Mouse (Mus musculus) limb, embryonic 15.5 days (tissue): Measurements from ENCODE around the gene Crocc. TPM values are rescaled to one million over a fixed set of nuclear protein-coding genes. Genes with fewer than 3 reads are reported as not detected.

Experiments used
- ATAC-seq: fragments of 200-750 bp; cut with Nextera tagmentation; 2 replicates; pipeline ENCODE4 v1.8.0; 2017; ENCODE audit warnings: low read depth, moderate TSS enrichment; ENCODE audit not compliant: insufficient number of reproducible peaks, low FRiP score, low TSS enrichment
- H3K27ac ChIP-seq: fragments of 300-500 bp; sonication (generic); 2 replicates; pipeline ENCODE4 v1.5.1; 2015; ENCODE audit warnings: moderate library complexity, mild to moderate bottlenecking, inconsistent platforms
- H3K27me3 ChIP-seq: fragments of 300-500 bp; sonication (generic); 2 replicates; pipeline ENCODE4 v1.6.1; 2015; ENCODE audit warnings: inconsistent platforms
- H3K36me3 ChIP-seq: fragments of 300-500 bp; sonication (generic); 2 replicates; pipeline ENCODE4 v1.6.1; 2015; ENCODE audit warnings: inconsistent platforms
- H3K4me1 ChIP-seq: fragments of 300-500 bp; sonication (generic); 2 replicates; pipeline ENCODE4 v1.6.1; 2015; ENCODE audit warnings: inconsistent platforms
- H3K4me2 ChIP-seq: fragments of 300-500 bp; sonication (generic); 2 replicates; pipeline ENCODE4 v1.6.1; 2015; ENCODE audit warnings: mild to moderate bottlenecking, inconsistent platforms
- H3K4me3 ChIP-seq: fragments of 300-500 bp; sonication (generic); 2 replicates; pipeline ENCODE4 v1.5.1; 2015; ENCODE audit warnings: mild to moderate bottlenecking, inconsistent platforms
- H3K9ac ChIP-seq: fragments of 300-500 bp; sonication (generic); 2 replicates; pipeline ENCODE4 v1.6.1; 2015; ENCODE audit warnings: inconsistent platforms
- H3K9me3 ChIP-seq: fragments of 300-500 bp; sonication (generic); 2 replicates; pipeline ENCODE4 v1.6.1; 2016; ENCODE audit warnings: inconsistent platforms
- WGBS: fragments of 180-500 bp; shearing (Covaris S2); methylation state at CpG from one replicate; pipeline ENCODE4 v1.1.7; 2015; 5-methylcytosine and 5-hydroxymethylcytosine counted together
- polyA plus RNA-seq: library from polyadenylated mRNA; unstranded; fragments of >200 nt; fragmentation: Nextera tagmentation; extraction: Ambion mirVana; gene quantifications from 2 replicates; pipeline ENCODE4 v1.2.1, GENCODE M21; 2015

The Crocc gene
- polyA plus RNA-seq, 1 experiment from 2014 or later = 5.8 TPM

DNA sequence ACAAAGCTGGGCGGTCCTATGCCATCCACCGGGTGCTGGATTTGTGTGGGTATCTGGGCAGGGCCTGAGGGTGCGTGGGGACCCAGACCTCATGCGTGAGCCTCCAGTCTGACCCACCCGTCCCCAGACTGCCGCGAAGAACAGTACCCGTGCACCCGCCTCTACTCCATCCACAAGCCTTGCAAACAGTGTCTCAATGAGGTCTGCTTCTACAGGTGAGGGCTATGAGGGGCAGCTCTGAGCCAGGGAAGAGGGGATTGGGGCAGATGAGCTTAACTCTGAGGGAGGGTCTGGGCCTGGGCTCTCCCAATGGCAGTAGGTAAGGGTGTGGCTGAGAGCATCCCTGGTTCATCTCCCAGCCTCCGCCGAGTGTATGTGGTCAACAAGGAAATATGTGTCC is 45.5 kb downstream of the Crocc start:
- no peak overlapping the region for H3K4me2 ChIP-seq
- peaks cover 86% of the 10 kb centered on the region for H3K4me1 ChIP-seq
- H3K9ac ChIP-seq = no peak overlapping the region
- no peaks in the 10 kb centered on the region for H3K9me3 ChIP-seq
- no peak for ATAC-seq
- WGBS = 85% methylated on average over 11 of the region's 11 CpGs
- no peaks in the 10 kb centered on the region for H3K27me3 ChIP-seq
- peaks cover 54% of the 10 kb centered on the region for H3K36me3 ChIP-seq
- H3K4me3 ChIP-seq = no peak overlapping the region
- H3K27ac ChIP-seq = 0 out of 2 replicates have a peak overlapping the region, but pooled peaks have one; percentile 65

- H3K4me2 ChIP-seq = no peak overlapping the region
- no peaks in the 10 kb centered on the region for H3K9me3 ChIP-seq
- H3K9ac ChIP-seq = no peak overlapping the region
- WGBS = 66% methylated on average over 8 of the region's 8 CpGs
- H3K4me3 ChIP-seq = no peak overlapping the region
- H3K27ac ChIP-seq = peak overlapping the region; percentile 52
- H3K36me3 ChIP-seq = peaks cover 51% of the 10 kb centered on the region
- H3K4me1 ChIP-seq = peaks cover 83% of the 10 kb centered on the region
- H3K27me3 ChIP-seq = no peaks in the 10 kb centered on the region
- no peak for ATAC-seq
Measured at GRCm38 (mm10) chr4:141014114-141014513, 46.2 kb downstream of the Crocc start.

GRCm38 (mm10) chr4:141012558-141012957 is 47.8 kb downstream of the Crocc start:
- peak overlapping the region; percentile 60 for H3K4me2 ChIP-seq
- peaks cover 51% of the 10 kb centered on the region for H3K36me3 ChIP-seq
- no peak for ATAC-seq
- H3K4me3 ChIP-seq = peak overlapping the region; percentile 71
- no peaks in the 10 kb centered on the region for H3K9me3 ChIP-seq
- H3K27ac ChIP-seq = peak overlapping the region; percentile 91
- 59% methylated on average over 10 of the region's 10 CpGs for WGBS
- H3K4me1 ChIP-seq = peaks cover 70% of the 10 kb centered on the region
- H3K27me3 ChIP-seq = no peaks in the 10 kb centered on the region
- H3K9ac ChIP-seq = no peak overlapping the region

DNA sequence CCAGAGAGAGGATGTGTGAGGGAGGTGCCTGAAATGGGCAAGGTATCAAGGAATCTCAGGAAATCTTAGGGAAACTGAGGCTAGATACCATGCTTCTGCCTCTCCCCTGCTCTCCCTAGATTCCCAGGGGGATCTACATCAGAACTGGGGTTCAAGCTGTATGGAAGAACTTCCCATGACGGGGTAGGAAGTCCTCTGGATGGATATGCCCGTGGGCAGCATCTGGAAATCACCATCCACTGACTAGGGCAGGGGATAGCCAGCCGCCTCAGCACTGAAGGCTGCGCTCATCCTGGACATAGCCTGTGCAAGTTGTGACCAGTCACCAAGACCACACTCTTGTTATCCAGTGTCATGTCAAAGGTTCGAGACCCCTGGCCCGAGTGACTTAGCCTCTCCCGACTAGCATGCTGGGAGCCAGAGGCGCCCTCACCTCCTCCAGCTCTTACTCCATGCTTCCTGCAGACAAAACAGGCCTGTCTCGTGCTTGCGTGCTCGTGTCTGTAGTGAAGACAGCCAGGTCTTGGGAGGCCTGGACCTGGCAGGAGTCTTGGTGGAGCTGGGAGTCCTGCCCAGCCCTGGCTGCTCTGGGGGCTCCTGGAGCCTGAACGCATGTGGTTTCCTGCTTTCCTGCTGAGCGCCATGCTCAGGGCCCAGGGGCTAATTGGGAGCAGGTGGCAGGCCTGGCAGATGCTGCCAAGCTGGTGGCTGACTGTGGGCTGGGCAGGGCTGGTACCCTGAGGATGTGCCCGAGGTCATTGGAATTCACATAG is 48.6 kb downstream of the Crocc start:
- Histone ChIP-seq H3K27me3 (no peaks in the 10 kb centered on the region), H3K4me1 (peaks cover 62% of the 10 kb centered on the region), H3K4me3 (peak overlapping the region; percentile 71), H3K36me3 (peaks cover 52% of the 10 kb centered on the region), H3K27ac (peak overlapping the region; percentile 91), H3K4me2 (peak overlapping the region; percentile 60), H3K9me3 (no peaks in the 10 kb centered on the region), H3K9ac (peak overlapping the region; percentile 84)
- ATAC-seq = peak; percentile 56
- WGBS = 18% methylated on average over 14 of the region's 14 CpGs

DNA sequence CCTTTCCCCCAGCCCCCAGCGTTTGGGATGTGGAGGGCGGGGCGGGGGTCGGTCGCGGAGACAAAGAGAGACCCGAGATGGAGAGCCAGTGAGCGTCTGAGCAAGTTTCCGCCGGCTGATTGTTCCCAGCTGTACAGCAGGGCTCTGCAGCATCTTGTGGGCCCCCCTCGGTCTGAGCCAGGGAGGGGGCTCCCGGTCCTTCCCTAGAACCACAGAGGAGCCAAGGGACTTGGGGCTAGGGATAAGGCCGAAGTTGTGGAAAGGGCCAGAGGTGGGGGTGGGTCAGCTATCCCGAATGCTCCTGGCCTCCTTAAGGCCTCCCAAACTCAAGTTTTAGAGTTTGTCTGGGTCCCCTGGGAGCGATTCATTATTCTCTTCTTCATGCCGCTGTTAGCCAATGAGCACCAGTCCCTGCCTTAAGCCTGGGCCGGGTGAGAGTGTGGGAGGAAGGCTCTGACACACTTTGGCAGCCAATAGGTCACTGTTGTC is 49.4 kb downstream of the Crocc start:
- ATAC-seq = no peak
- peak overlapping the region; percentile 60 for H3K4me2 ChIP-seq
- H3K4me1 ChIP-seq = peaks cover 55% of the 10 kb centered on the region
- H3K4me3 ChIP-seq = peak overlapping the region; percentile 71
- H3K9me3 ChIP-seq = no peaks in the 10 kb centered on the region
- WGBS = under 1% methylated on average over 17 of the region's 17 CpGs
- peak overlapping the region; percentile 84 for H3K9ac ChIP-seq
- peak overlapping the region; percentile 91 for H3K27ac ChIP-seq
- H3K27me3 ChIP-seq = no peaks in the 10 kb centered on the region
- peaks cover 52% of the 10 kb centered on the region for H3K36me3 ChIP-seq

GRCm38 (mm10) chr4:141010526-141010925 is 49.8 kb downstream of the Crocc start:
- peak; percentile 80 for ATAC-seq
- WGBS = under 1% methylated on average over 26 of the region's 26 CpGs
- H3K4me3 ChIP-seq = peak overlapping the region; percentile 71

DNA sequence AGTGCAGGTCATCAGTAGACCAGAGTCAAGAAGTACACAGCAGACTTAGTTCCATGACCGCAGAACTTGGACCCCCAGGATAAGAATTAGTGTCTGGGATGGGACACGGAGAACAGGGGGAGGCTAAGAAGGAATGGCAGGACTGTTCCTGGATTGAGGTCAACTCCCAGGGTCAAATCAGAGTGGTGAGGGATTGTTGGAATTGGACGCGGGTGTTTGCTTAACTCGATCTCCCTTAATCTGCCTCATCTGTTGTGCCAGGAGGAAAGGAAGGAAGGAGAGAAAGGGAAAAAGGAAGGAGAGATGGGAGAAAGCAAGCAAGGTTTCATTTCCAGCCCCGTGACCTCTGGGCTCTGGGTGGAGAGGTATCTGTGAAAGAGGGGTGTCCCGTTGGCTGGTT is 50.2 kb downstream of the Crocc start, which contains the start of gene Mfap2:
Mfap2 (plus strand) TSS at position 301 of the 400 bp plus-strand sequence.
- H3K36me3 ChIP-seq = peaks cover 52% of the 10 kb centered on the region
- H3K9me3 ChIP-seq = no peaks in the 10 kb centered on the region
- H3K4me2 ChIP-seq = peak within 1 kb of the TSS; percentile 60
- peak within 1 kb of the TSS; percentile 91 for H3K27ac ChIP-seq
- 14% methylated on average over 7 of the region's 7 CpGs for WGBS
- peak within 1 kb of the TSS; percentile 71 for H3K4me3 ChIP-seq
- peak within 1 kb of the TSS; percentile 84 for H3K9ac ChIP-seq
- H3K27me3 ChIP-seq = no peaks in the 10 kb centered on the region
- peaks cover 48% of the 10 kb centered on the region for H3K4me1 ChIP-seq
- no peak for ATAC-seq

More at GRCm38 (mm10) chr4:141010526-141010925, 49.8 kb downstream of the Crocc start:
- H3K9ac ChIP-seq = peak overlapping the region; percentile 84
- H3K4me2 ChIP-seq = peak overlapping the region; percentile 60
- H3K9me3 ChIP-seq = no peaks in the 10 kb centered on the region
- H3K4me1 ChIP-seq = peaks cover 52% of the 10 kb centered on the region
- H3K36me3 ChIP-seq = peaks cover 52% of the 10 kb centered on the region
- H3K27me3 ChIP-seq = no peaks in the 10 kb centered on the region
- peak overlapping the region; percentile 91 for H3K27ac ChIP-seq

DNA sequence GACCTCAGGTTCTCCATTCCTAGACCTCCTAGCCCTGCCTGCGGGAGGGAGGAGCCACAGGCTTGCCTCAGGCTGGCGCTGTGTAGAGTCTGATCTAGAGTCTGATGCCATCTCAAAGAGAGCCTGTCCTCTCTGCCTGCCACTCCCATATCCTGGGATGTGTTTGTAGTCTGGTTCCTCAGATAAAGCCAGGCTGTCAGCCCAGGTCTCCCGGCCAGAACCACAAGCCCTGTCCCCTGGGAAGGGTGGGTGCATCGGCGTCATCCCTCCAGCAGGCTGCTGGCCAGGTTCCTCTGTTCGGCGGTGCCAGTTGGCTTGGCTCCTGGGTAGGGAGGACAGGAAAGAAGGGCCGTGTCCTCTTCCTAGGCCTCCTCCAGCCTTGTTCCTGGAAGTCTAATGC is 52.3 kb downstream of the Crocc start:
- Histone ChIP-seq H3K9me3 (no peaks in the 10 kb centered on the region), H3K27me3 (no peaks in the 10 kb centered on the region), H3K36me3 (peaks cover 52% of the 10 kb centered on the region), H3K4me2 (no peak overlapping the region), H3K27ac (peak overlapping the region; percentile 11; the same call in 1 of the 2 replicates), H3K4me1 (peaks cover 29% of the 10 kb centered on the region), H3K4me3 (no peak overlapping the region), H3K9ac (no peak overlapping the region)
- WGBS = 84% methylated on average over 8 of the region's 8 CpGs
- no peak for ATAC-seq

GRCm38 (mm10) chr4:141005983-141006382 is 54.4 kb downstream of the Crocc start:
- H3K36me3 ChIP-seq = peaks cover 69% of the 10 kb centered on the region

GRCm38 (mm10) chr4:140996812-140997211 is 63.5 kb downstream of the Crocc start:
- no peak overlapping the region for H3K4me3 ChIP-seq
- no peak for ATAC-seq
- no peaks in the 10 kb centered on the region for H3K4me1 ChIP-seq
- H3K36me3 ChIP-seq = peaks cover 96% of the 10 kb centered on the region
- no peak overlapping the region for H3K9ac ChIP-seq
- 93% methylated on average over 9 of the region's 9 CpGs for WGBS
- H3K27me3 ChIP-seq = no peaks in the 10 kb centered on the region
- H3K27ac ChIP-seq = no peak overlapping the region
- no peaks in the 10 kb centered on the region for H3K9me3 ChIP-seq
- H3K4me2 ChIP-seq = no peak overlapping the region

More at GRCm38 (mm10) chr4:141005983-141006382, 54.4 kb downstream of the Crocc start:
- no peaks in the 10 kb centered on the region for H3K9me3 ChIP-seq
- no peak overlapping the region for H3K4me3 ChIP-seq
- H3K4me2 ChIP-seq = no peak overlapping the region
- H3K4me1 ChIP-seq = peaks cover 12% of the 10 kb centered on the region
- H3K27ac ChIP-seq = no peak overlapping the region
- ATAC-seq = no peak
- 79% methylated on average over 13 of the region's 13 CpGs for WGBS
- H3K27me3 ChIP-seq = no peaks in the 10 kb centered on the region
- no peak overlapping the region for H3K9ac ChIP-seq

GRCm38 (mm10) chr4:140995811-140996210 is 64.5 kb downstream of the Crocc start:
- no peaks in the 10 kb centered on the region for H3K9me3 ChIP-seq
- 93% methylated on average over 8 of the region's 8 CpGs for WGBS
- no peak for ATAC-seq

GRCm38 (mm10) chr4:140993846-140994245 is 66.5 kb downstream of the Crocc start:
- H3K27ac ChIP-seq = no peak overlapping the region
- H3K4me1 ChIP-seq = peaks cover 8% of the 10 kb centered on the region; the same call in 1 of the 2 replicates
- H3K4me2 ChIP-seq = no peak overlapping the region
- no peak for ATAC-seq
- no peak overlapping the region for H3K4me3 ChIP-seq
- 86% methylated on average over 8 of the region's 8 CpGs for WGBS
- peaks cover 71% of the 10 kb centered on the region for H3K36me3 ChIP-seq
- no peak overlapping the region for H3K9ac ChIP-seq
- no peaks in the 10 kb centered on the region for H3K27me3 ChIP-seq
- no peaks in the 10 kb centered on the region for H3K9me3 ChIP-seq

More at GRCm38 (mm10) chr4:140995811-140996210, 64.5 kb downstream of the Crocc start:
- no peak overlapping the region for H3K9ac ChIP-seq
- H3K36me3 ChIP-seq = peaks cover 91% of the 10 kb centered on the region
- H3K27ac ChIP-seq = no peak overlapping the region
- H3K4me1 ChIP-seq = no peaks in the 10 kb centered on the region
- H3K4me3 ChIP-seq = no peak overlapping the region
- no peak overlapping the region for H3K4me2 ChIP-seq
- no peaks in the 10 kb centered on the region for H3K27me3 ChIP-seq
